Mouse (Mus musculus): Measurements from ENCODE around the gene Fam69b.
A peak's percentile ranks its signal among the peaks of the same experiment; 100 is the strongest.

GRCm38 (mm10) chr2:26594022-26594346 is 34.3 kb upstream of the Fam69b start:
- TF ChIP-seq CTCF (IDR thresholded peaks at IDR 0.05; ENCODE audit: control insufficient read depth, insufficient read depth, low read length) (peak; percentile 62), POLR2A (IDR thresholded peaks at IDR 0.05; ENCODE audit: borderline replicate concordance, control insufficient read depth, low read depth, low read length) (no peak)

All from bone marrow, adult 2 months (tissue).